Mouse (Mus musculus) forebrain, embryonic 10.5 days (tissue): ENCODE results near the gene Chuk. TPM values are rescaled to one million over a fixed set of nuclear protein-coding genes. Genes with fewer than 3 reads are reported as not detected.
A peak's percentile ranks its signal among the peaks of the same experiment; 100 is the strongest.

Experiments
- DNase-seq: peaks from one replicate; pipeline ENCODE4 v3.0.0-alpha.2; 2017; ENCODE audit warnings: low spot score; ENCODE audit errors: extremely low spot score
- H3K27ac ChIP-seq: fragments of 300-500 bp; sonication (generic); 2 replicates; pipeline ENCODE4 v1.5.1; 2016; ENCODE audit warnings: mild to moderate bottlenecking
- H3K27me3 ChIP-seq: fragments of 300-500 bp; sonication (generic); 2 replicates; pipeline ENCODE4 v1.6.1; 2016; ENCODE audit warnings: mild to moderate bottlenecking; ENCODE audit not compliant: poor library complexity, severe bottlenecking
- H3K36me3 ChIP-seq: fragments of 300-500 bp; sonication (generic); replicated peaks from 2 replicates; pipeline ENCODE4 v1.6.1; 2016; ENCODE audit warnings: mild to moderate bottlenecking, moderate library complexity
- H3K4me1 ChIP-seq: fragments of 300-500 bp; sonication (generic); 2 replicates; pipeline ENCODE4 v1.6.1; 2016
- H3K4me3 ChIP-seq: fragments of 300-500 bp; sonication (generic); 2 replicates; pipeline ENCODE4 v1.5.1; 2016; ENCODE audit warnings: mild to moderate bottlenecking, moderate library complexity
- H3K9me3 ChIP-seq: fragments of 300-500 bp; sonication (generic); 2 replicates; pipeline ENCODE4 v1.6.1; 2016; ENCODE audit warnings: mild to moderate bottlenecking, moderate library complexity
- WGBS: fragments of 180-500 bp; shearing (Covaris S2); methylation state at CpG from one replicate; pipeline ENCODE4 v1.1.7; 2016; 5-methylcytosine and 5-hydroxymethylcytosine counted together
- polyA plus RNA-seq: library from polyadenylated mRNA; unstranded; fragments of >200 nt; fragmentation: Nextera tagmentation; extraction: Ambion mirVana; gene quantifications from 2 replicates; pipeline ENCODE4 v1.2.1, GENCODE M21; 2016

Chuk gene
- polyA plus RNA-seq: 45.4 and 48.6 TPM in 2 replicates

DNA sequence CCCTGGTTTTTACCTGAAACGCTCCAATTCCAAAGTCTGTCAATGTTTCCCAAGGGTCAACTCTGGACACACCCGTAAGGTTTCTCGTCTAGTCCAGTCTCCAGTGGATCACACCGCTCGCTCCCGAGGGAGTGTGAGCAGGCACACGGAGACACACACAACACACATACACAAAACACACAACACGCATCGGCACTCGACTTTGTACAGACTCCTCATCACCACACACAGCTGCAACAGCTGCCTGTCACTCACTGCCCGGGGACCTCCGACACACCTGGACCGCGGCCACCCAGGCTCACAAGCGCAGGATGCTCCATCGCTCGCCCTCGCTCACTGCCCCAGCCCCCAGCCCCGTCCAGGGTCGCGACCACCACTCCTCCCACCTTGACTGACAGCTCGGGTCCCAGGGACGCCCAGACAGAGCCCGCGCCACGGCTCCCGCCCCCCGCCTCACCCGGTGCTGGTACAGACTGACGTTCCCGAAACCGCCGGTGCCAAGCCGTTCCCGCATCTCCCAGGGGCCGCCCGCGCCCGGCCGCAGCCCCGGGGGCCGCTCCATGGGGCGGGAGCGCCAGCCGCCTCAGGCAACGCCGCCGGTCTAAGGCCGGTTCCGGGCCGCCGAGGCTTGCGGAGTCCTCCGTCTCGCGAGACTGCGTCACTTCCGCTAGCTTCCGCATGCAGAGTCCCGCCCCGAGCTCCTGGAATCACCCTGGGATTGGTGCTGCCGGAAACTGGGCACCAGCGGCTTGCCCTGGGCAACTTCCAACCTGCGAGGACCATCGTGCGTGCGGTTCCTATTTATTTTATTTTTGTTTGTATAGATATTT is at the start of gene Chuk:
Chuk (minus strand) TSS at position 650 of the 830 bp plus-strand sequence.
- H3K36me3 ChIP-seq: peaks cover 38% of the 10 kb centered on the region
- peak; percentile 96 for DNase-seq
- WGBS: 1% methylated on average over 67 of the region's 67 CpGs
- no peaks in the 10 kb centered on the region for H3K9me3 ChIP-seq
- H3K27ac ChIP-seq: peak within 1 kb of the TSS; percentile 95
- H3K27me3 ChIP-seq: no peaks in the 10 kb centered on the region
- H3K4me3 ChIP-seq: peak within 1 kb of the TSS; percentile 100
- peaks cover 26% of the 10 kb centered on the region for H3K4me1 ChIP-seq

DNA sequence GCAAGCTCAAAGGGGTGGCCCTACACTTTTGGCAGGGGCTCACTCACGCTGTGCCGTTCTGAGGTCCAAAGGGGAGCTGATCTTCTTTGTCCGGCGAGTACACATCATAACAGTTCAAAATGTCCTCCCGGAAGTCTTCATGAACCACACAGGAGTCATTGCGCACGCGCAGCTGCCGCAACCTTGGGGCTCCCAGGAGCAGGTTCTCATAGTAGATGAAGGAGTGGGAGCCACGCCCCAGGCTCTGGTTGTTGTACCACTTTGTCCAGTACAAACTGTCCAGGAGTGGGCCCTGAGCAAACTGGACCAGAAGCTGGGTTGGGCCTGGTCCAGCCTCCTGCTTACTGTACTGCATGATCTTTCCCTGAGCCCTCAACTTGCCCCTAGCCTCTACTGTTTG is 49.7 kb upstream of the Chuk start:
- no peaks in the 10 kb centered on the region for H3K4me1 ChIP-seq
- no peak overlapping the region for H3K4me3 ChIP-seq
- H3K27ac ChIP-seq: no peak overlapping the region
- no peaks in the 10 kb centered on the region for H3K36me3 ChIP-seq
- H3K9me3 ChIP-seq: no peaks in the 10 kb centered on the region
- DNase-seq: no peak
- peaks cover 5% of the 10 kb centered on the region; the same call in 1 of the 2 replicates for H3K27me3 ChIP-seq
- 93% methylated on average over 10 of the region's 10 CpGs for WGBS

- no peak for DNase-seq
- Histone ChIP-seq H3K27ac (no peak overlapping the region), H3K27me3 (peaks cover 13% of the 10 kb centered on the region), H3K4me1 (no peaks in the 10 kb centered on the region), H3K9me3 (no peaks in the 10 kb centered on the region), H3K36me3 (no peaks in the 10 kb centered on the region), H3K4me3 (no peak overlapping the region)
- 86% methylated on average over 5 of the region's 5 CpGs for WGBS
These were observed 46.5 kb upstream of the Chuk start for GRCm38 (mm10) chr19:44153781-44154180.

DNA sequence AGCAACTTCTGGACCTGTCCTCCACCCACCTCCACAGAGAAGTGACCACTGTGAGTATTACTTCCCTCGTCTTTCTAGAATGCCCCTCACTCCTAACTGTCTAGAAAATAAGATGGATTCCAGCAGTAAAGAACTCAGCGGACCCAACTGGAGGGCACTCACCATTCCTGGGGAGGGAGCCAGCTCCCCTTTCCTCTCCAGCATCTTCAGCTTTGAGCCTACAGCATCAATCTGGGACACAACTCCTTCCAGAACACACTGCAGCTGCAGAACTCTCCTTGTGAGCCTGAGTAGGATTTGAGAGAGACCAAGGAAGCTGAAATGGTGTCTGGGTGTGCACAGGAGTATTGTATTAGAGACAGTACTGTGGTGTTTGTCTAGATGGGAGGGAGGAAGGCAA is 41.7 kb upstream of the Chuk start:
- WGBS: 75% methylated on average over 2 of the region's 2 CpGs
- no peak for DNase-seq
- peaks cover 8% of the 10 kb centered on the region for H3K36me3 ChIP-seq

GRCm38 (mm10) chr19:44148345-44148744 is 41.1 kb upstream of the Chuk start:
- H3K4me3 ChIP-seq: no peak overlapping the region
- WGBS: 42% methylated on average over 2 of the region's 2 CpGs
- DNase-seq: no peak

More for the DNA sequence above, 41.7 kb upstream of the Chuk start:
- H3K4me1 ChIP-seq: peaks cover 19% of the 10 kb centered on the region
- H3K4me3 ChIP-seq: no peak overlapping the region
- no peaks in the 10 kb centered on the region for H3K9me3 ChIP-seq
- H3K27me3 ChIP-seq: peaks cover 15% of the 10 kb centered on the region
- no peak overlapping the region for H3K27ac ChIP-seq

DNA sequence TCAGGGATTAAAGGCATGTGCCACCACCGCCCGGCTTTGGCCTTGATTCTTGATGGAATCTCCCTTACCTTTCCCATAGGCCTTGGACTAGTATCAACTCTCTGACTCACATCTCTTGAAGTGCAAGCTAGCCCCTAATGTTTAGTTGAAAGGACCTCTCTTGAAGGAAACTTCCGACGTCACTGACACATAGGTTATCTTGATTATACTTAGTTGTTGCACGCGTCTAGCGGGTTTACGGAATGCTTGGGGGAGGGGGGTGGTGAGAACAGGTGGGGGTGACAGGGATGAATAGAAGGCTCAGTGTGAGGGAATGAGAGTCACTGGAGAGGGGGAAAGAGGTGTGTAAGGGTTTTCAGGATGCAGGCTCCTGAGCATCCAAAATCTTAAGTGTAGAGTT is 39.7 kb upstream of the Chuk start:
- WGBS: 93% methylated on average over 8 of the region's 8 CpGs

More at GRCm38 (mm10) chr19:44148345-44148744, 41.1 kb upstream of the Chuk start:
- Histone ChIP-seq H3K9me3 (no peaks in the 10 kb centered on the region), H3K27me3 (peaks cover 15% of the 10 kb centered on the region), H3K36me3 (peaks cover 15% of the 10 kb centered on the region), H3K27ac (no peak overlapping the region), H3K4me1 (peaks cover 19% of the 10 kb centered on the region)

DNA sequence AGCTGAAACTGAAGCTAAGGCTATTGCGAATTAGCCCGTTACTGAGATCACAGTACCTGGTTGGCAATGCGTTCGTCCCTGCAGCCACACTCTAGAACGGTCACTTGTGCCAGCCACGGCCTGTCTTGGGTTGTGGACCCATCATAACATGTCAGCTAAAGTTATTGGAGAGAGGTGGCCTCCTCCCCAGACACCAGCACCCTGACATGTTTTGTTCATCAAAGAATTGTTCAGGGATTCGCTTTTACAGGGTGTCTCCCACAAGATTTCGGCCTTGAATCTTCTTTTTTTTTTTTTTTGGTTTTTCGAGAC is 39.2 kb upstream of the Chuk start:
- WGBS: 64% methylated on average over 9 of the region's 9 CpGs
- no peaks in the 10 kb centered on the region for H3K9me3 ChIP-seq
- no peak for DNase-seq
- peaks cover 8% of the 10 kb centered on the region for H3K27me3 ChIP-seq
- H3K4me3 ChIP-seq: peak overlapping the region; percentile 84
- H3K27ac ChIP-seq: peak overlapping the region; percentile 89
- peaks cover 33% of the 10 kb centered on the region for H3K36me3 ChIP-seq
- H3K4me1 ChIP-seq: peaks cover 19% of the 10 kb centered on the region

More for the DNA sequence above, 39.7 kb upstream of the Chuk start:
- peaks cover 19% of the 10 kb centered on the region for H3K4me1 ChIP-seq
- H3K9me3 ChIP-seq: no peaks in the 10 kb centered on the region
- no peak overlapping the region for H3K27ac ChIP-seq
- no peak for DNase-seq
- H3K36me3 ChIP-seq: peaks cover 29% of the 10 kb centered on the region
- H3K27me3 ChIP-seq: peaks cover 10% of the 10 kb centered on the region
- peak overlapping the region; percentile 84; the same call in 1 of the 2 replicates for H3K4me3 ChIP-seq

DNA sequence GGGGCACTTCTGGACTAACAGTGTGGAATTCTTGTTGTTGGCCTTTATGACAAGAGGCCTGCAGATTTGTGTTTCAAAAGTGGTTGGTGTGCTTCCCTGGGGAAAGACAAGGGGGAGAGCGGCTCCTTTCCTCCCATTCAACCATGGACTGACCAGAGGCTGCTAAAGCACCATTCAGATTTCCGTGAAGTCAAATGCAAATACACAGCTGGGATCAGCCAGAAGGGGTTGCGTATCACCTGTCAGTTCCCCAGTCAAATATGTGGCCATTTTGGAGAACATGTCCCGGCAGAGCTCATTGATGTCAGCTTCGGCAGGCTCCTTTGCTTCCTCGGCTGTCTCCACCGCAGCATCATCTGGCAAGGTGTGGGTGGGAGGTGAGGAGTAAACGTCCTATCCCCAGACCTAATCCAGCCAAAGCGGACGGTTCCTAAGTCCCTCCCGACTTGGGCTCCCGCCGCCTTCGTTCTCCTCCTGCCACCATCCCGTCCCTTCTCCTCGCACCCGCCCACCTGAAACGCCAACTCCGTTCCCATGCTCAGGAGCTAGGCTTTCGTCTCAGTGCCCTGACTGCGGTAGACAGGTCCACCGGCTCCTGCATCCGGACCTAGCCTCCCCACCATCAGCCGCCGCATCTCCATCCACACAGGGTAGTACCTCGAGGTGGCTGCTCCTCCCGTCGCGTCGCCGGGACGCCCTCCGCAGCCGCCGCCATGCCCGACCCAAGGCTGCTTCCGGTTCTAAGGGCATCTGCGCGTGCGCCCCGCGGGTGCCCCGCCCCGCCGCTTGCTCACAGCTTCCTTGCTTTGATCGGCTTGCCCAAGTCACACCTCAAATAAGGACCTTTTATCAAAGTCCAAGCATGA is 38.7 kb upstream of the Chuk start, which contains the start of gene Bloc1s2:
Bloc1s2 (minus strand) TSS at position 745 of the 866 bp plus-strand sequence.
- H3K9me3 ChIP-seq: no peaks in the 10 kb centered on the region
- H3K4me3 ChIP-seq: peak within 1 kb of the TSS; percentile 84
- H3K36me3 ChIP-seq: peaks cover 39% of the 10 kb centered on the region
- H3K27ac ChIP-seq: peak within 1 kb of the TSS; percentile 89
- peaks cover 19% of the 10 kb centered on the region for H3K4me1 ChIP-seq
- H3K27me3 ChIP-seq: peaks cover 8% of the 10 kb centered on the region
- 4% methylated on average over 46 of the region's 46 CpGs for WGBS
- DNase-seq: peak; percentile 82

DNA sequence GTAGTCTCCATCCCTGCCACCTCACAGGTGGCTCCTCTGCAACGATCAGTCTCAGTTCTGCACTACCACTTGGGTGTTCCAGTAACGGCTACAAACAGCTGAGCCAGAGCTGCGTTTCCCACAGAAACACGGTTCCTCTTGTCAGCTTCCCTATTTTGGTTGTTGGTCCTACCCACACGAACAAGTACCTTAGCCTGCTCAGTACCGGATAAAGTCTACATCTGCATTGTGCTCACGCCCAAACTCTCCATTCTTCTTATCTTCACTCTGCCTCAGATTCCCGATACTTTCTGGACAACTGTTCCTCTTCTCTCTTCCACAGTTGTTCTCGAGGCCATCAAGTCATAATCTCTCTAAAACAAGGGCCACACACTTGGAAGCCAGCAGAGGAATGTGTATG is 37.1 kb upstream of the Chuk start:
- Histone ChIP-seq H3K4me3 (no peak overlapping the region), H3K27ac (no peak overlapping the region), H3K36me3 (peaks cover 52% of the 10 kb centered on the region), H3K27me3 (peaks cover 7% of the 10 kb centered on the region), H3K9me3 (no peaks in the 10 kb centered on the region), H3K4me1 (peaks cover 19% of the 10 kb centered on the region)
- DNase-seq: no peak
- WGBS: 93% methylated on average over 9 of the region's 9 CpGs

DNA sequence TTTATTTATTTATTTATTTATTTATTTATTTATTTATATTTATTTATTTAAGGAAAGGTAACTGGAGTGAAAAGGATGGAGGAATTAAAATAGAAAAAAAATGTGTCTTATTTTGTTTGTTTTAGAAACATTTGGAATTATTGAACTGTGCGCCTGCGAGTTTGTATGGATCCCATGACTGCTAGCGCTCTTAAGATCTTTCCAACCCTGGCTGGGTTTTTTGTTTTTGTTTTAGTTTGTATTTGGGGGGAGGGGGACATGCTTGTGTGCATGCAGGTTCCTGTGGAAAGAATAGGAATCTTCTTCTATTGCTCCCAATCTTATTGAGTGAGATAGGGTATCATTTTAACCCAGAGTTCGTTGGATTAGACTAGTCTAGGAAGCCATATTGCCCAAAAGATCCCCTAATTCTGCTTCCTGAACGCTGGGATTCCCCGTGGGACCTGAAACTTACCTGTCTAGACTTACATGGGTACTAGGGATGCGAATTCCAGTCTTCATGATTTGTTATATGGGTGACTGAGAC is 28.7 kb upstream of the Chuk start:
- Histone ChIP-seq H3K27me3 (no peaks in the 10 kb centered on the region), H3K36me3 (peaks cover 47% of the 10 kb centered on the region), H3K4me1 (peaks cover 15% of the 10 kb centered on the region), H3K27ac (peak overlapping the region; percentile 77), H3K4me3 (peak overlapping the region; percentile 87), H3K9me3 (no peaks in the 10 kb centered on the region)
- no peak for DNase-seq
- 26% methylated on average over 7 of the region's 7 CpGs for WGBS

DNA sequence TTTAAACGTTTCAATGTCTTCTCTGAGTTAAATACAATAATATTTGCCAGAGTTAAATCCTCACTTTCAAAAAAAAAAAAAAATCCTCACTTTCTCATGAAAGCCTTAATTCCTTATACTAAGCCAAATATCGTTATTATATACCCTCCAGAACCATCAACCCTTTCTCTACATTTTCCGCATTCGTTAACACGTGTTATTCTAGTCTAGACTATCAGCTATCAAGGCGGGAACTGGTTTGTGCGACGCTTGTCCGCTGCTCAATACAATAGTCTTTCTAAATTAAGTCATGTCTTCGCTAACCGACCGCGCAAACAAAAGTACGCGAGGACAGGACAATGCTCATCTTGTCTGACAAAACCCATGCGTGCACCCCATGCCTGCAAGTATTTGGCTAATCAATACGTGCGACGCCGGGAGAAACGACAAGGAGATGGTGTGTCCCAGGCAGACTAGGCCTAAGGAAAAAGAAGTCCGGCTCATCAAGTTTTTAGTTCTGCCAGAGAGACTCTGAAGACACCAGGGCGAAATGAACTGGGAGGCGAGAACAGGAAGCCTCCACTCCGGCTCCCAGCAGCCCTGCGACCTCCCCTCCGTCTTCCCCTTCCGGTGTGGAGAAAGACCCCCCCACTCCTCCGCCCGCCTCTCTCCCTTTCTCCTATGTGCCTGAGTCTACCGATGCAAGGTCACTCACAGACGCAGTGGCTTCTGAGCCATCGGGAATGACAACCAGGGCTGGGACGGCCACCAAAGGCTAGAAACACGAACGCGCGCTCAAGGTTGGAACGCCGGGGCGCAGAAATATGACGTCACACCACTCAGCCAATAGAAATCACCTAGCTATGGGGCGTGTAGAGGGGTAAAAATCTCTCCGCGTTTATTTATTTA is 28.0 kb upstream of the Chuk start, which contains the start of gene Cwf19l1:
Cwf19l1 (minus strand) TSS at position 805 of the 888 bp plus-strand sequence.
- under 1% methylated on average over 45 of the region's 45 CpGs for WGBS
- Histone ChIP-seq H3K4me1 (peaks cover 15% of the 10 kb centered on the region), H3K36me3 (peaks cover 50% of the 10 kb centered on the region), H3K27ac (peak within 1 kb of the TSS; percentile 96), H3K4me3 (peak within 1 kb of the TSS; percentile 87), H3K27me3 (no peaks in the 10 kb centered on the region), H3K9me3 (no peaks in the 10 kb centered on the region)
- DNase-seq: peak; percentile 89

GRCm38 (mm10) chr19:44132917-44133316 is 25.6 kb upstream of the Chuk start:
- Histone ChIP-seq H3K4me1 (peaks cover 15% of the 10 kb centered on the region), H3K27ac (no peak overlapping the region), H3K27me3 (no peaks in the 10 kb centered on the region), H3K4me3 (no peak overlapping the region), H3K9me3 (no peaks in the 10 kb centered on the region), H3K36me3 (peaks cover 50% of the 10 kb centered on the region)
- no peak for DNase-seq
- WGBS: 93% methylated on average over 5 of the region's 5 CpGs
